Mouse (Mus musculus) intestine, embryonic 16.5 days (tissue): ENCODE measurements around the gene Cyp2f2. TPM values are rescaled to one million over a fixed set of nuclear protein-coding genes. Genes with fewer than 3 reads are reported as not detected.

ENCODE experiments used
- ATAC-seq: fragments of 200-750 bp; cut with Nextera tagmentation; 2 replicates; pipeline ENCODE4 v1.8.0; 2017; ENCODE audit warnings: moderate TSS enrichment, moderate library complexity
- H3K27ac ChIP-seq: fragments of 300-500 bp; sonication (generic); 2 replicates; pipeline ENCODE4 v1.5.1; 2014; ENCODE audit warnings: mild to moderate bottlenecking, low read length
- H3K27me3 ChIP-seq: fragments of 300-500 bp; sonication (generic); replicated peaks from 2 replicates; pipeline ENCODE4 v1.6.1; 2014; ENCODE audit warnings: low read length, control low read depth, mixed read lengths; ENCODE audit not compliant: control insufficient read depth, insufficient read depth
- H3K36me3 ChIP-seq: fragments of 300-500 bp; sonication (generic); 2 replicates; pipeline ENCODE4 v1.6.1; 2014; ENCODE audit warnings: low read length, control low read depth; ENCODE audit not compliant: control insufficient read depth, insufficient read depth
- H3K4me1 ChIP-seq: fragments of 300-500 bp; sonication (generic); 2 replicates; pipeline ENCODE4 v1.6.1; 2014; ENCODE audit warnings: low read length, control low read depth, mixed read lengths; ENCODE audit not compliant: control insufficient read depth, insufficient read depth
- H3K4me2 ChIP-seq: fragments of 300-500 bp; sonication (generic); 2 replicates; pipeline ENCODE4 v1.6.1; 2014; ENCODE audit warnings: low read depth, low read length, control low read depth
- H3K4me3 ChIP-seq: fragments of 300-500 bp; sonication (generic); 2 replicates; pipeline ENCODE4 v1.5.1; 2014; ENCODE audit warnings: mild to moderate bottlenecking, low read length
- H3K9ac ChIP-seq: fragments of 300-500 bp; sonication (generic); 2 replicates; pipeline ENCODE4 v1.6.1; 2014; ENCODE audit warnings: low read depth, low read length
- H3K9me3 ChIP-seq: fragments of 300-500 bp; sonication (generic); 2 replicates; pipeline ENCODE4 v1.6.1; 2016; ENCODE audit warnings: low read length, control low read depth; ENCODE audit not compliant: control insufficient read depth
- WGBS: fragments of 180-500 bp; shearing (Covaris S2); extraction: QIAGEN DNeasy Blood & Tissue Kit; methylation state at CpG from one replicate; pipeline ENCODE4 v1.1.7; 2014; 5-methylcytosine and 5-hydroxymethylcytosine counted together
- polyA plus RNA-seq: library from polyadenylated mRNA; unstranded; fragments of >200 nt; fragmentation: Nextera tagmentation; extraction: Ambion mirVana; gene quantifications from 2 replicates; pipeline ENCODE4 v1.2.1, GENCODE M21; 2015

The Cyp2f2 gene
- polyA plus RNA-seq, 1 experiment from 2014 or later: 0.17 TPM

DNA sequence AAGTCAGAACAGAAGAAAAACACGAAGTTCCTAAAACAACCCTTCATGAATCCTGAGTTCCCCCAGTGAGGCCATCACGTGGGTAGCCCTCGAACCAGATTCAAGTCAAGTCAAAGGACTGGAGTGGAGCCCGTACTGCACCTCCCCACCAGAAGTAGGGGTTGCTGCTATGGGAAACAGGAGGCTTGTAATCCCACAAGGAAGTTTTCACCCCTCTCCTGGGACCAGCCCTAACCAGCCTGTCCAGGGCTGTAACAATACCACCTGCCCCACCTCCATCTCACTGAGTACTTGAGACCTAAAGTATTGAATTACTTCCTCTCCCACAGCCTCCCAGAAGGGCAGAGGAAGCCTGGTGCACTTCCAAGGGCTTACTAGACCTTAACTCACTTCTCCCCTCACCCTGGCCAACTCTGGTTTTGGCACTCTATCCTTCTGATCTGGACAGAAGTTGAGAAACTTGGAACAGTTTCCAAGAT, 1.6 kb upstream of the Cyp2f2 start:
- no peaks in the 10 kb centered on the region for H3K9me3 ChIP-seq
- ATAC-seq: no peak
- 70% methylated on average over 4 of the region's 4 CpGs for WGBS
- H3K27me3 ChIP-seq: no peaks in the 10 kb centered on the region
- no peak overlapping the region for H3K27ac ChIP-seq
- no peak overlapping the region for H3K9ac ChIP-seq
- no peak overlapping the region for H3K4me3 ChIP-seq
- H3K36me3 ChIP-seq: no peaks in the 10 kb centered on the region
- H3K4me1 ChIP-seq: no peaks in the 10 kb centered on the region
- no peak overlapping the region for H3K4me2 ChIP-seq

DNA sequence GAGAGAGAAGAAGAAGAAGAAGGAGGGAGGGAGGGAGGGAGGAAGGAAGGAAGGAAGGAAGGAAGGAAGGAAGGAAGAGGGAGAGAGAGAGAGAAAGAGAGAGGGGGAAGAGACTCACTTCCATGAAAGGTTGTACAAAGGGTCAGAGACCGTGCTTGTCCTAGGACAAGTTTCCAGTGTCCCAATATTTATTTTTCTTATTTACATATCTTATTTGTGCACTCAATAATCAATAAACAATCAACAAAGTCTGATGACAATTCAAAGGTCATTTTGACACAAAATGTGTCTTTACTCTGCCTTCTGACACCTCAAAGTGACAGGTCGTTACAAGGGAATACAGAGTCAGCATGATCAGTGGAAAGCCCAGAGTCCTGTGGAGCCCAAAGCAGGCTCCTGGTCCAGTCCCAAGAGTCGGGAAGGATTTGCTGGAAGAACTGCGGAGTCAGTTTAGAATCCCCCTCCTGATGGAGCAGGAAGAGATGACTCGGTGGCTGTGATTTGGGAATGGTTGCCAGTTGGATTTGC, 4.7 kb downstream of the Cyp2f2 start:
- Histone ChIP-seq H3K4me1 (no peaks in the 10 kb centered on the region), H3K36me3 (no peaks in the 10 kb centered on the region), H3K4me3 (no peak overlapping the region), H3K9ac (no peak overlapping the region), H3K4me2 (no peak overlapping the region), H3K9me3 (no peaks in the 10 kb centered on the region), H3K27ac (no peak overlapping the region), H3K27me3 (no peaks in the 10 kb centered on the region)
- no peak for ATAC-seq
- WGBS: 67% methylated on average over 5 of the region's 5 CpGs

DNA sequence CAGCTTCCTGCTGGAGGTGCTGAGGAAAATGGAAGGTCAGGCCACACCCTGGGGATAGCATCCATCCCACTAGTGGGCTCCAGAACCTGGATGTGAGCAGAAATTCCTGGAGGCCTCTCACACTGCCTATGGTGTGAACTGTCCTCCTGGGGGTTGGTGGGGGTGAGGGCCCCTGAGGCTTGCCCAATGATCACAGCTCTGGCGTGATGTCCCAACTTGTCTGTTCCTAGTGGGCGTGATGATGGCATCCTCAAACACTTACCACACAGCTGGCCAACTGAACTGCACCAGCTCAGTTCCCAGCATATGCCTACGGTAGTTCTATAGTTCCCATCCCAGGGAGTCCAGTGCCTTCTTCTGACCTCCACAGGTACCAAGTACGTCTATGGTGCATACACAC, 5.3 kb downstream of the Cyp2f2 start:
- Histone ChIP-seq H3K4me3 (no peak overlapping the region), H3K36me3 (no peaks in the 10 kb centered on the region), H3K27ac (no peak overlapping the region), H3K4me1 (no peaks in the 10 kb centered on the region), H3K9me3 (no peaks in the 10 kb centered on the region), H3K9ac (no peak overlapping the region), H3K4me2 (no peak overlapping the region), H3K27me3 (no peaks in the 10 kb centered on the region)
- WGBS: 89% methylated on average over 4 of the region's 4 CpGs
- ATAC-seq: no peak

DNA sequence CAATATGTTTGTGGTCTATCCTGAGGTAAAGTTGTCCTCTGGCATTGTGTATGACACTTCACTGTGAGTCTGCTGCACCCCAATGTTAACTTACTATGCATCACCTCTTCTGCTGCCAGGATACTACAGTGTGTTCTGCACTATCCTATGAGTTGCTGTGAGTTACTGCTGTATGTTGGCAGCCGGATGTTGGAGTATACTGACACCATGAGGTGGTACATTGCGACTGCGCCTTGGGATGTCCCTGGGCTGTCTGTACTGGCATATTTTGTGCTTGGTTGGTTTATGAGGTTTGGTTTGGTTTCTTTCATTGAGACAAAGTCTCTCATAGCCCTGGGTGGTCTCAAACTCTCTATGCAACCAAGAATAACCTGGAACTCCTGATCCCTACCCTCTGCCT, 8.5 kb downstream of the Cyp2f2 start:
- H3K36me3 ChIP-seq: no peaks in the 10 kb centered on the region

DNA sequence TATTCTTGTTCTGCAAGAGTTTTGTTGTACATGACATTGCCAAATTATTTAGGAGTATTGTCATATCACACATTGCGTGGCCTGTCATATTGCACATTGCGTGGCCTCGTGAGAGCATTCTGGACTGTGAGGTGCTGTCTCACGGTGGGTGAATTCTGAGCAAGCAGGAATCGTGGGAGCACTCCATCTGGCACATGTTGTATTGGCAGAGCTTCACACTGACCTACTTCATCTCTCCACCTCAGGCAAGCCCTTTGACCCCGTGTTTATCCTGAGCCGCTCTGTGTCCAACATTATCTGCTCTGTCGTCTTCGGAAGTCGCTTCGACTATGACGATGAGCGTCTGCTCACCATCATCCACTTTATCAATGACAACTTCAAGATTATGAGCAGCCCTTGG, 9.2 kb downstream of the Cyp2f2 start:
- Histone ChIP-seq H3K4me1 (peaks cover 5% of the 10 kb centered on the region; the same call in 1 of the 2 replicates), H3K9me3 (0 out of 2 replicates have a peak, but pooled peaks cover 3% of the 10 kb centered on the region), H3K4me2 (no peak overlapping the region), H3K9ac (no peak overlapping the region), H3K27ac (no peak overlapping the region), H3K36me3 (no peaks in the 10 kb centered on the region), H3K27me3 (no peaks in the 10 kb centered on the region), H3K4me3 (no peak overlapping the region)
- no peak for ATAC-seq
- WGBS: 64% methylated on average over 13 of the region's 13 CpGs

More for the DNA sequence above, 8.5 kb downstream of the Cyp2f2 start:
- peak; percentile 68 for ATAC-seq
- Histone ChIP-seq H3K27ac (no peak overlapping the region), H3K9ac (no peak overlapping the region), H3K4me1 (peaks cover 5% of the 10 kb centered on the region; the same call in 1 of the 2 replicates), H3K4me2 (no peak overlapping the region), H3K9me3 (0 out of 2 replicates have a peak, but pooled peaks cover 3% of the 10 kb centered on the region), H3K4me3 (no peak overlapping the region), H3K27me3 (no peaks in the 10 kb centered on the region)
- WGBS: 54% methylated on average over 3 of the region's 3 CpGs

DNA sequence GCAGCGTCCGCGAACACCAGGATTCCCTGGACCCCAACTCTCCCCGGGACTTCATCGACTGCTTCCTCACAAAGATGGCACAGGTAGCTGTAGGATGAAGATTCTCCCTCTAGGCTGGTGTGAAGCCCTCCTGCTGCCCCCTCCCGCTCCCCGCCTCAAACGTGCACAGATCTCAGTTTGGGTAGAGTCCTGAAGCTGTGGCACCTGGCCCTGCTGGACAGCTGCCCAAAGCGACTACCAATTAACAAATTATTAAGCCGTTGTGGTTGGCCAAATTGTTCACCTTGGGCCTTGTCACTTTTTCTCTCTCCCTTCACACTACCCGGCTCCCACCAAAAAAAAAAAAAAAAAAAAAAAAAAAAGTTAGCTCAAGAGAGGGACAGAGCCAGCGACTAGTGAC, 10.1 kb downstream of the Cyp2f2 start:
- H3K9me3 ChIP-seq: 0 out of 2 replicates have a peak, but pooled peaks cover 3% of the 10 kb centered on the region
- H3K4me1 ChIP-seq: peaks cover 5% of the 10 kb centered on the region; the same call in 1 of the 2 replicates
- no peaks in the 10 kb centered on the region for H3K36me3 ChIP-seq
- H3K4me3 ChIP-seq: no peak overlapping the region
- no peak overlapping the region for H3K4me2 ChIP-seq
- no peak for ATAC-seq
- H3K27ac ChIP-seq: no peak overlapping the region
- WGBS: 87% methylated on average over 12 of the region's 12 CpGs
- H3K27me3 ChIP-seq: no peaks in the 10 kb centered on the region
- H3K9ac ChIP-seq: no peak overlapping the region

DNA sequence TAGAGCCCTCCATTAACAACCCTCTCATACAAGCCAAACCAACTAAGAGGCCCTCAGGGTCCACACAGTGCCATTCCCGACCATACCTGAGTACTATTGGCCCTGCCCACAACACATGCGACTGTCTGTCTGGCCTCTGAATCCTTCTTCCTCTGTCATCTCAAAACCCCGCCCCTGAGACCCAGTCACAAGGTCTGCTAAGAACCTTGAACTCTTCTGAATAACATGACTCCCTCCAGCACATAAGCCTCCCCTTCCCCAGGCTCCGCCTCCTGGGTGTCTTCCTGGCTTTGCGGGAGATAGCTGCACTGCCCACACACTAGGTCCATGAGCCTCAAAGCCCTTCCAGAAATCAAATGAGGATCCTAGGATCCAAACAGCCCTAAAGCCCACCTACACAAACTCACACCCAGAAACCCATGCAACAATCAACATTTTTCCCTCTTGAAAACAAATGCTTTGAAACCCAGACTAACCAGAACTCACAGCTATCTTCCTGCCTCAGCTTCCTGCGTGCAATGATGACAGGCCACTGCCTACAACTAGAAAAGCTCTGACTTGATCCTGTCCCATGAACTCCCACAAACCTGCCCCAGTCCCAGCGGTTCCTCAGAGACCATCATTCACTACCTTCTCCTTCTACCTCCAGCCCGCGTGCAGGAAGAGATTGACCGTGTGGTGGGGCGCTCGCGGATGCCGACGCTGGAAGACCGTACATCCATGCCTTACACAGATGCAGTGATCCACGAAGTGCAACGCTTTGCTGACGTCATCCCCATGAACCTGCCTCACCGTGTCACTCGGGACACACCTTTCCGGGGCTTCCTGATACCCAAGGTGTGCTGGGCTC, 11.0 kb downstream of the Cyp2f2 start:
- Histone ChIP-seq H3K4me3 (no peak overlapping the region), H3K27ac (no peak overlapping the region), H3K27me3 (no peaks in the 10 kb centered on the region), H3K4me2 (no peak overlapping the region), H3K9me3 (0 out of 2 replicates have a peak, but pooled peaks cover 3% of the 10 kb centered on the region), H3K9ac (no peak overlapping the region), H3K4me1 (peaks cover 5% of the 10 kb centered on the region; the same call in 1 of the 2 replicates), H3K36me3 (no peaks in the 10 kb centered on the region)
- ATAC-seq: no peak
- 88% methylated on average over 22 of the region's 22 CpGs for WGBS

DNA sequence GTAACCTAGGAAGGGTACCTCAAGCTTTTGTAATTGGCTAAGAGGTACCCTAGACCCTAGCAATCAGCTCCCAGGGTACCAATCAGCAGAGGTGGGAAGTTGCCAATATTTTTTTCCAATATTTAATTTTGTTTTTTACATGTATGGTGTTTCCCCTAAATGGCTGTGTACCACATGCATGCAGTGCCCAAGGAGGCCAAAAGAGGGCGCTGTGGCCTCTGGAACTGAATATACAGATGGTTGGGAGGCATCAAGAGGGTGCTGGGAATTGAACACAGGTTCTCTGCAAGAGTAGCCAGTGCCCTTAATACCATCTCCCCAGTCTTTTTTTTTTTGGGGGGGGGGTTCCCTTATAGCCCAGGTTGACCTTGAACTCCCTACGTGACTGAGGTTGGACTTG, 11.7 kb downstream of the Cyp2f2 start:
- no peak overlapping the region for H3K9ac ChIP-seq
- ATAC-seq: no peak
- H3K9me3 ChIP-seq: 0 out of 2 replicates have a peak, but pooled peaks cover 3% of the 10 kb centered on the region
- no peak overlapping the region for H3K4me3 ChIP-seq
- H3K27ac ChIP-seq: no peak overlapping the region
- H3K36me3 ChIP-seq: no peaks in the 10 kb centered on the region
- 57% methylated on average over 2 of the region's 2 CpGs for WGBS
- H3K4me2 ChIP-seq: no peak overlapping the region
- H3K4me1 ChIP-seq: peaks cover 5% of the 10 kb centered on the region; the same call in 1 of the 2 replicates
- H3K27me3 ChIP-seq: no peaks in the 10 kb centered on the region

DNA sequence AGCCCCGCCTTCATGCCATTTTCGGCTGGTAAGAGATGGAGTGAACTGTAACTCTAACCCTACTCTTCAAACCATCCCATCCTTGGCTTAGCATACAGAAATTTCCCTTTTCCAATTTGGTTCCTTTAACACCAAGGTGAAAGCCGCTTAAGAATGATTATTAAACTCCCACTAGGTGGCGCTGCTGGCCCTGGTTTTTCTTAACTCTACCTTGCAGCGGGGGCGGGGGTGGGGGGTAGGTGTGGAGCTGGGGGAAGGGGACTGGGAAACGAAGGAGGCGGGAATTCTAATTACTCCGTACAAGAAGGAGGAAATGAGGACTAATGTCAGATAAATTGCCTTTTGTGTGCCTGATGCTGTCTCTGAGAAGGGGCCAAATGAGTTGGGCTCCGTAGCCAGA, 12.9 kb downstream of the Cyp2f2 start:
- Histone ChIP-seq H3K36me3 (no peaks in the 10 kb centered on the region), H3K4me2 (0 out of 2 replicates have a peak overlapping the region, but pooled peaks have one; percentile 9), H3K9me3 (0 out of 2 replicates have a peak, but pooled peaks cover 3% of the 10 kb centered on the region), H3K4me3 (no peak overlapping the region), H3K4me1 (peaks cover 5% of the 10 kb centered on the region; the same call in 1 of the 2 replicates), H3K27me3 (no peaks in the 10 kb centered on the region), H3K9ac (no peak overlapping the region), H3K27ac (no peak overlapping the region; the same call in 1 of the 2 replicates)
- 0 out of 2 replicates have a peak, but pooled peaks have one; percentile 7 for ATAC-seq
- 14% methylated on average over 10 of the region's 10 CpGs for WGBS
